Mouse (Mus musculus): ENCODE measurements around the gene Mpdu1. TPM values are rescaled to one million over a fixed set of nuclear protein-coding genes. Genes with fewer than 3 reads are reported as not detected.
A peak's percentile ranks its signal among the peaks of the same experiment; 100 is the strongest.

The Mpdu1 gene
- polyA plus RNA-seq, 1 experiment: 135 TPM

DNA sequence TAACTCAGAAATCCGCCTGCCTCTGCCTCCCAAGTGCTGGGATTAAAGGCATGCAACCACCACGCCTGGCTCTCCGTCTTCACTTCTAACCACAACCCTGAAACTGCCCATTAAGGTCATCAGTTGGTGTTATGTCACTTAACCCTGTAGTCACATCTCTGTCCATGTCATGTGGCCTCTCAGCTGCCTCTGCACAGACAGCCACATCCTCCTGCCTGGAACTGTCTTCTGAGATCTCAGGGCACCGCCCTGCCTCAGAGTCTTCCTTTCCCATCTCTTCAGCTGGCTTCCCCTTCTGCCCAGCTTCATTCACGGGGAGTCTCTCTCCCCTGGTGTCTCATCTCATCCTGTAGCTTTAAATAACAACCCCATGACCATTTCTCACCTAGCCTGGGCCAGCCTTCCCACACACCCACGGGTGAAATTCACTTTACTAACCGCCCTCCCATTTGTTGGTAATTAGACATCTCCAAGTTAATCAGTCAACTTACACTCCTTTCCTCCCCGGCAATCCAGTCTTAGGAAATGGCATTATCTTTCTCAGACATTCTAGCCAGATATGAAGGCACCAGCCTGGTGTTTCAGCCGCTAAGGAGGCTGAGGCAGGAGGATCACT lies 29.9 kb upstream of the Mpdu1 start:
- no peak overlapping the region for H3K4me3 ChIP-seq (ENCODE audit: low read depth, low read length)
- H3K27ac ChIP-seq (ENCODE audit: insufficient read depth, low read depth, low read length): peak overlapping the region; percentile 75
- H3K27me3 ChIP-seq (ENCODE audit: control insufficient read depth, insufficient read depth, low read length): no peaks in the 10 kb centered on the region
- TF ChIP-seq POLR2A (IDR thresholded peaks at IDR 0.05; ENCODE audit: low read depth, low read length) (peak; percentile 27; the same call in 1 of the 2 replicates), CTCF (IDR thresholded peaks at IDR 0.05; ENCODE audit: extremely low read depth, insufficient read length, insufficient replicate concordance, low read depth, low read length) (no peak)
- 61% methylated on average over 9 of the region's 9 CpGs for WGBS
- H3K36me3 ChIP-seq (ENCODE audit: control insufficient read depth, insufficient read depth, low read length): peaks cover 9% of the 10 kb centered on the region
- peaks cover 21% of the 10 kb centered on the region for H3K4me1 ChIP-seq (ENCODE audit: control insufficient read depth, insufficient read depth, insufficient read length, low read length)

GRCm38 (mm10) chr11:69689891-69690290 lies 27.4 kb upstream of the Mpdu1 start:
- Histone ChIP-seq H3K36me3 (ENCODE audit: control insufficient read depth, insufficient read depth, low read length) (peaks cover 9% of the 10 kb centered on the region), H3K27ac (ENCODE audit: insufficient read depth, low read depth, low read length) (peak overlapping the region; percentile 13; the same call in 1 of the 2 replicates), H3K4me1 (ENCODE audit: control insufficient read depth, insufficient read depth, insufficient read length, low read length) (peaks cover 26% of the 10 kb centered on the region), H3K4me3 (ENCODE audit: low read depth, low read length) (no peak overlapping the region), H3K27me3 (ENCODE audit: control insufficient read depth, insufficient read depth, low read length) (no peaks in the 10 kb centered on the region)
- 70% methylated on average over 1 of the region's 1 CpGs for WGBS
- TF ChIP-seq CTCF (IDR thresholded peaks at IDR 0.05; ENCODE audit: extremely low read depth, insufficient read length, insufficient replicate concordance, low read depth, low read length) (no peak), POLR2A (IDR thresholded peaks at IDR 0.05; ENCODE audit: low read depth, low read length) (no peak)

GRCm38 (mm10) chr11:69687061-69687460 lies 24.6 kb upstream of the Mpdu1 start:
- peaks cover 19% of the 10 kb centered on the region for H3K4me1 ChIP-seq (ENCODE audit: control insufficient read depth, insufficient read depth, insufficient read length, low read length)
- WGBS: 20% methylated on average over 5 of the region's 5 CpGs
- H3K36me3 ChIP-seq (ENCODE audit: control insufficient read depth, insufficient read depth, low read length): peaks cover 7% of the 10 kb centered on the region
- H3K27ac ChIP-seq (ENCODE audit: insufficient read depth, low read depth, low read length): peak overlapping the region; percentile 62
- TF ChIP-seq POLR2A (IDR thresholded peaks at IDR 0.05; ENCODE audit: low read depth, low read length) (no peak), CTCF (IDR thresholded peaks at IDR 0.05; ENCODE audit: extremely low read depth, insufficient read length, insufficient replicate concordance, low read depth, low read length) (no peak)
- H3K4me3 ChIP-seq (ENCODE audit: low read depth, low read length): peak overlapping the region; percentile 50
- no peaks in the 10 kb centered on the region for H3K27me3 ChIP-seq (ENCODE audit: control insufficient read depth, insufficient read depth, low read length)

- H3K27me3 ChIP-seq (ENCODE audit: control insufficient read depth, insufficient read depth, low read length): no peaks in the 10 kb centered on the region
- H3K4me1 ChIP-seq (ENCODE audit: control insufficient read depth, insufficient read depth, insufficient read length, low read length): peaks cover 15% of the 10 kb centered on the region
- H3K36me3 ChIP-seq (ENCODE audit: control insufficient read depth, insufficient read depth, low read length): peaks cover 5% of the 10 kb centered on the region
- WGBS: 6% methylated on average over 4 of the region's 4 CpGs
- peak overlapping the region; percentile 100 for H3K27ac ChIP-seq (ENCODE audit: insufficient read depth, low read depth, low read length)
- peak overlapping the region; percentile 50 for H3K4me3 ChIP-seq (ENCODE audit: low read depth, low read length)
- TF ChIP-seq CTCF (IDR thresholded peaks at IDR 0.05; ENCODE audit: extremely low read depth, insufficient read length, insufficient replicate concordance, low read depth, low read length) (no peak), POLR2A (IDR thresholded peaks at IDR 0.05; ENCODE audit: low read depth, low read length) (no peak)
Measured at GRCm38 (mm10) chr11:69686377-69686776, 23.9 kb upstream of the Mpdu1 start.

DNA sequence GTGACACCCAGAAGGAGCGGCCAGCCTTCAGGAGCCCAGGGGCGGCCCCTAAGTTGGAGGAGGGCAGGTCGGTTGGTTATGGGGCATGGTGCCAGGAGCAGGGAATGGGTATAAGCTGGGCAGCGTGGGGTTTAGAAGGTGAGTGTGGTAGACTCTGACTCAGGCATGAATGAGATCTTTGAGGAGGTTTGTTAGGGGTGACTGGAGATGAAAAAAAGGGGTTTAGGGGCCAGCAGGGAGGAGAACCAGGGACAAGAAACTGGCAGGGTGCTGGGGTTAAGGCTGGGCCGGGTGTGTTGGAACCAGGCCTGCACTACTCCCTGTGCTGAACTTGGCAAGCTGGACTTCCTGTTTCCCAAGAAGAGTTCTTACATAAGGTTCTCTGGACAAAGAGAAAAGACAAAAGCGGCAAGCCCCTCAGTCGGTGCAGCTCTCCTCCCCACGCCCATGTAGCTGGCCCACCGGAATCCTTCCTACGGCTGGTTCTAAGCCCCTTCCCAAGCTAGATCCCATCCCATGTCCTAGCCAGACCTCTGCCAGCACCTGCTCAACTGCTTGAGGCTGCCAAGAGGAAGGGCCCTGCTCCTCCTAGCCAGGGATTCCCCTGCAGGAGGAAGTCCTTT lies 23.2 kb upstream of the Mpdu1 start, which contains the start of gene Tnfsf13:
Gene Tnfsf13, minus strand, starts transcription at position 259 of the 623 bp plus-strand sequence.
- H3K27me3 ChIP-seq (ENCODE audit: control insufficient read depth, insufficient read depth, low read length): no peaks in the 10 kb centered on the region
- peak within 1 kb of the TSS; percentile 67 for H3K4me3 ChIP-seq (ENCODE audit: low read depth, low read length)
- TF ChIP-seq CTCF (IDR thresholded peaks at IDR 0.05; ENCODE audit: extremely low read depth, insufficient read length, insufficient replicate concordance, low read depth, low read length): no peak
- H3K4me1 ChIP-seq (ENCODE audit: control insufficient read depth, insufficient read depth, insufficient read length, low read length): peaks cover 15% of the 10 kb centered on the region
- peaks cover 2% of the 10 kb centered on the region for H3K36me3 ChIP-seq (ENCODE audit: control insufficient read depth, insufficient read depth, low read length)
- 6% methylated on average over 10 of the region's 10 CpGs for WGBS
- H3K27ac ChIP-seq (ENCODE audit: insufficient read depth, low read depth, low read length): peak within 1 kb of the TSS; percentile 100

- Histone ChIP-seq H3K27me3 (ENCODE audit: control insufficient read depth, insufficient read depth, low read length) (no peaks in the 10 kb centered on the region), H3K4me3 (ENCODE audit: low read depth, low read length) (peak overlapping the region; percentile 67), H3K36me3 (ENCODE audit: control insufficient read depth, insufficient read depth, low read length) (peaks cover 3% of the 10 kb centered on the region), H3K4me1 (ENCODE audit: control insufficient read depth, insufficient read depth, insufficient read length, low read length) (peaks cover 15% of the 10 kb centered on the region), H3K27ac (ENCODE audit: insufficient read depth, low read depth, low read length) (peak overlapping the region; percentile 100)
- 46% methylated on average over 6 of the region's 6 CpGs for WGBS
- TF ChIP-seq POLR2A (IDR thresholded peaks at IDR 0.05; ENCODE audit: low read depth, low read length) (no peak), CTCF (IDR thresholded peaks at IDR 0.05; ENCODE audit: extremely low read depth, insufficient read length, insufficient replicate concordance, low read depth, low read length) (no peak)
Measured at GRCm38 (mm10) chr11:69684936-69685335, 22.5 kb upstream of the Mpdu1 start.

GRCm38 (mm10) chr11:69684128-69684745 lies 21.8 kb upstream of the Mpdu1 start:
- WGBS: 39% methylated on average over 12 of the region's 12 CpGs
- peaks cover 6% of the 10 kb centered on the region for H3K36me3 ChIP-seq (ENCODE audit: control insufficient read depth, insufficient read depth, low read length)
- H3K27me3 ChIP-seq (ENCODE audit: control insufficient read depth, insufficient read depth, low read length): no peaks in the 10 kb centered on the region
- TF ChIP-seq CTCF (IDR thresholded peaks at IDR 0.05; ENCODE audit: extremely low read depth, insufficient read length, insufficient replicate concordance, low read depth, low read length) (no peak), POLR2A (IDR thresholded peaks at IDR 0.05; ENCODE audit: low read depth, low read length) (no peak; the same call in 1 of the 2 replicates)
- peak overlapping the region; percentile 67 for H3K4me3 ChIP-seq (ENCODE audit: low read depth, low read length)
- peak overlapping the region; percentile 100 for H3K27ac ChIP-seq (ENCODE audit: insufficient read depth, low read depth, low read length)
- peaks cover 12% of the 10 kb centered on the region for H3K4me1 ChIP-seq (ENCODE audit: control insufficient read depth, insufficient read depth, insufficient read length, low read length)

Data from small intestine, adult 2 months (tissue).